Mouse (Mus musculus) heart, embryonic 11.5 days (tissue): ENCODE results near the gene Rnf151. TPM values are rescaled to one million over a fixed set of nuclear protein-coding genes. Genes with fewer than 3 reads are reported as not detected.
"Not testable (repeated sequence)": the region's sequence is repeated elsewhere in the genome, so short reads cannot be mapped to it uniquely, and the experiment has no call there.

Experiments used
- ATAC-seq: fragments of 200-750 bp; cut with Nextera tagmentation; replicated peaks from 2 replicates; pipeline ENCODE4 v1.8.0; 2017; ENCODE audit warnings: moderate library complexity; ENCODE audit not compliant: insufficient number of reproducible peaks, low FRiP score, low TSS enrichment
- H3K27ac ChIP-seq: fragments of 300-500 bp; sonication (generic); 2 replicates; pipeline ENCODE4 v1.5.1; 2014; ENCODE audit warnings: mild to moderate bottlenecking, low read depth, low read length
- H3K27me3 ChIP-seq: fragments of 300-500 bp; sonication (generic); 2 replicates; pipeline ENCODE4 v1.6.1; 2014; ENCODE audit warnings: mild to moderate bottlenecking, low read length, mixed read lengths; ENCODE audit not compliant: control insufficient read depth, insufficient read depth
- H3K36me3 ChIP-seq: fragments of 300-500 bp; sonication (generic); 2 replicates; pipeline ENCODE4 v1.6.1; 2014; ENCODE audit warnings: mild to moderate bottlenecking, low read length, moderate library complexity, mixed read lengths; ENCODE audit not compliant: control insufficient read depth, insufficient read depth
- H3K4me1 ChIP-seq: fragments of 300-500 bp; sonication (generic); 2 replicates; pipeline ENCODE4 v1.6.1; 2014; ENCODE audit warnings: low read length; ENCODE audit not compliant: control insufficient read depth, insufficient read depth
- H3K4me2 ChIP-seq: fragments of 300-500 bp; sonication (generic); 2 replicates; pipeline ENCODE4 v1.6.1; 2014; ENCODE audit warnings: mild to moderate bottlenecking, moderate library complexity
- H3K4me3 ChIP-seq: fragments of 300-500 bp; sonication (generic); 2 replicates; pipeline ENCODE4 v1.5.1; 2014; ENCODE audit warnings: low read depth, low read length
- H3K9ac ChIP-seq: fragments of 300-500 bp; sonication (generic); 2 replicates; pipeline ENCODE4 v1.6.1; 2014; ENCODE audit warnings: mild to moderate bottlenecking, low read depth, low read length, moderate library complexity
- H3K9me3 ChIP-seq: fragments of 300-500 bp; sonication (generic); replicated peaks from 2 replicates; pipeline ENCODE4 v1.6.1; 2016; ENCODE audit warnings: low read length; ENCODE audit not compliant: control insufficient read depth
- WGBS: fragments of 180-500 bp; shearing (Covaris S2); extraction: QIAGEN DNeasy Blood & Tissue Kit; methylation state at CpG from one replicate; pipeline ENCODE4 v1.1.7; 2014; ENCODE audit not compliant: insufficient replicate concordance; 5-methylcytosine and 5-hydroxymethylcytosine counted together
- polyA plus RNA-seq: library from polyadenylated mRNA; unstranded; fragments of >200 nt; fragmentation: Nextera tagmentation; extraction: Ambion mirVana; gene quantifications from 2 replicates; pipeline ENCODE4 v1.2.1, GENCODE M21; 2014

Rnf151 gene
- polyA plus RNA-seq, 1 experiment from 2014 or later, result not detected

DNA sequence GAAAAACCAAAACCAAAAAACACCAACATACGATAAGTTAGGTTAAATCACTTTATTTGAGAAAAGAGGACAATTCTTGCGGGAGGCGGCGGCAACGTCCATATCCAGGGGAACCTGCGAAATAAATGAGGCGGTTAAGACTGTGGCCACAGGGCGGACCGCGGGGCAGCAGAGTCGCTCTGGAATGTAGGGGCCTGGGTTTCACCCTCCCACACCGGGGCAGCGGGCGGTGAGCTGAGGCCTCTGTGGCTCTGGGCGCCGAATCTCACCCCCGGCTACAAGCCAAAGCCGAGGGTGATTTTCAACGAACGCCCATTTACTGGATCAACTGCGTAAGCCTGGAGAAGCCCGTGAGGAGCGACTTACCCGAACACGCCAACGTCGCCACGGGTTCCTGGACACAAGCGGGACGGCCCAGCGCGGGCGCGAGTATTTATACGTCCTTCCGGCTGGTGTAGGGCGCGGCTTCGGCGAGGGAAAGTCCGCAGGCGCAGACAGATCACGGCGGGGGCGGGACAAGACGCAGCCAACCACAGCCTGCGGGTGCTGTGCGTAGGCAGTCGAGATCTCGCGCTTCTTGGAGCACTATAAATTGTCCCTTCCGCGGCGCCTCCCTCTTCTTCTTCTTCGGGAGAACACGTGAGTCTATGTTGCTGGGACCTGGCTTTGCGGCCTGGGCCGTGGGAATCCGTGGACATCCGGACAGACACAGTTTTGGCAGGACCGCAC, 1.8 kb upstream of the Rnf151 start:
- peak overlapping the region; percentile 89 for H3K9ac ChIP-seq
- H3K27me3 ChIP-seq, result no peaks in the 10 kb centered on the region
- ATAC-seq, result peak; percentile 96
- WGBS, result under 1% methylated on average over 61 of the region's 61 CpGs
- H3K4me3 ChIP-seq, result peak overlapping the region; percentile 72
- peaks cover 23% of the 10 kb centered on the region for H3K4me1 ChIP-seq
- peak overlapping the region; percentile 84 for H3K27ac ChIP-seq
- H3K9me3 ChIP-seq, result no peaks in the 10 kb centered on the region
- H3K4me2 ChIP-seq, result peak overlapping the region; percentile 88
- H3K36me3 ChIP-seq, result peaks cover 17% of the 10 kb centered on the region

DNA sequence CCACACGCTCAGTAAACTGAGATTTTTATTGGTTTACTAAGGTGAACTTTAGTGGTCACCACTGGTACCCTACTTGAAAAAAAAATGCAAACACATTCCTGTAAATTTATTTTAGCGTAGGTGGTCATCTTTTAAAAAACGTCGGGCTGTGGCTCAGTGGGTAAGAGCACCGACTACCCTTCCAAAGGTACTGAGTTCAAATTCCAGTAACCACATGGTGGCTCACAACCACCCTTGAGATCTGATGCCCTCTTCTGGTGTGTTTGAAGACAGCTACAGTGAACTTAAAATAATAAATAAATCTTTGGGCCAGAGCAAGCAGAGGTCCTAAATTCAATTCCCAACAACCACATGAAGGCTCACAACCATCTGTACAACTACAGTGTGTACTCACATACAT, 1.1 kb upstream of the Rnf151 start:
- H3K27ac ChIP-seq, H3K27me3 ChIP-seq, ATAC-seq, H3K9me3 ChIP-seq: not testable (repeated sequence)
- Histone ChIP-seq H3K4me1 (peaks cover 23% of the 10 kb centered on the region), H3K36me3 (peaks cover 17% of the 10 kb centered on the region), H3K9ac (peak overlapping the region; percentile 89), H3K4me3 (peak overlapping the region; percentile 72), H3K4me2 (peak overlapping the region; percentile 88)
- 56% methylated on average over 5 of the region's 5 CpGs for WGBS

DNA sequence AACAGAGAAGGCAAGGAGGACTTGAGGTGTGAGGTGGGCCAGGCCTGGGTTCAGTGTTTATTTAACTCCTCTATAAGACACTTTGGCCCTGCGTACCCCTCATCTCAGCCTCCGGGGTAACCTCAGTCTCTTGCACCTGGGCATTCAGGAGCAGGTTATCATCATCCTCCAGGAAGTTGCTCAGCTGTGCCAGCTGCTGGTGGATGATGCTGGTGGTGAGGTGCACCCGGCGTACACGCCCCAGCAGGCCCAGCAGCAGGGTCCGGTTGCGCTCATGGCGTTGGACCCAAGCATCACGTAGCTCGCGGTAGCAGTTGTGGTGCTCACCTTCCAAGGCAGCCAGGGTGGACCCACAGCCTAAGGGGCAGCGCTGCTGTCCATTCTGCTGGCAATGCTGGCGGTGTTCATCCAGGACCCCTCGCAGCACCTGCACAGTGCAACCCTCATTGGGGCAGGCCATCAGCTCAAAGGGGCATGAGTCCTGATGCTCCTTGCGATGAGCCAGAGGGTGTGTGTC, 1.6 kb downstream of the Rnf151 start:
- Histone ChIP-seq H3K36me3 (peaks cover 6% of the 10 kb centered on the region), H3K27ac (no peak overlapping the region), H3K4me1 (peaks cover under 1% of the 10 kb centered on the region), H3K9ac (no peak overlapping the region), H3K9me3 (no peaks in the 10 kb centered on the region), H3K4me2 (no peak overlapping the region), H3K27me3 (no peaks in the 10 kb centered on the region), H3K4me3 (no peak overlapping the region)
- ATAC-seq, result no peak
- WGBS, result 90% methylated on average over 15 of the region's 15 CpGs

DNA sequence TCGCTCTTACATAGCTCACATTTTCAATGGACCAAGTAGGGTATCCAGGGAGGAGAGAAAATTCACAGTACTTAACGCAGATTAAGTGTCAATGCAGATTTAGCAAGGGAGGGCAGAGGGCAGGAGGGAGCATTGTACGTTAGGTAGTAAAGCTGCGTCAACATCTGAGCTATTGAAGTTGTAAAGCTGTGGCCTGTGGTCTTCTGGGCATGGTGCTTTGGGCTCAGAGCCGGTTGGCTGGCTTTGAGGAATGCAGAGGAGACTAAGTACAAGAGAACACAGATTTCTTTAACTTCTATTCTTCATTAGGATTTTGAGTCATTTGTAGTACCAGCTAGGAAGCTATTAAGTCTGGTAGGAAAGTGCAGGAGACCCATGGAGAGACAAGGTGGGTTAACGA, 2.3 kb downstream of the Rnf151 start:
- Histone ChIP-seq H3K9me3 (no peaks in the 10 kb centered on the region), H3K9ac (no peak overlapping the region), H3K36me3 (peaks cover 5% of the 10 kb centered on the region; the same call in 1 of the 2 replicates), H3K4me3 (no peak overlapping the region), H3K4me2 (no peak overlapping the region), H3K27ac (no peak overlapping the region), H3K4me1 (no peaks in the 10 kb centered on the region), H3K27me3 (no peaks in the 10 kb centered on the region)
- ATAC-seq, result no peak
- 82% methylated on average over 6 of the region's 6 CpGs for WGBS

DNA sequence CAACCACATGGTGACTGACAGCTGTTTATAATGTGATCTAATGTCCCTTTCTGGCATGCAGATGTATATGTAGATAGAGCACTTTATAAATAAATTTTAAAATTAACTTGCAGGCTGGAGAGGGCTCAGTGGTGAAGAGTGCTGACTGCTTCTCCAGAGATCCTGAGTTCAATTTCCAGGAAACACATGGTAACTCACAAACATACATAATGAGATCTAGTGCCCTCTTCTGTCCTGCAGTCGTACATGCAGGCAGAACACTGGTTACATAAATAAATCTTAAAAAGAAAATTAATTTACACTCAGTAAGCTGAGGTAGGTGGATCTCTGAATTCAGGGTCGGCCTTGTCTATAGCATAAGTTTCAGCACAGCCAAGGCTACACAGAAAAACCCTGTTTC, 9.2 kb downstream of the Rnf151 start:
- Histone ChIP-seq H3K36me3 (peaks cover 11% of the 10 kb centered on the region), H3K9ac (no peak overlapping the region), H3K27me3 (no peaks in the 10 kb centered on the region), H3K4me1 (peaks cover 9% of the 10 kb centered on the region), H3K4me2 (peak overlapping the region; percentile 84), H3K27ac (no peak overlapping the region), H3K4me3 (peak overlapping the region; percentile 81; the same call in 1 of the 2 replicates), H3K9me3 (no peaks in the 10 kb centered on the region)
- WGBS, result 32% methylated on average over 2 of the region's 2 CpGs
- ATAC-seq, result no peak

DNA sequence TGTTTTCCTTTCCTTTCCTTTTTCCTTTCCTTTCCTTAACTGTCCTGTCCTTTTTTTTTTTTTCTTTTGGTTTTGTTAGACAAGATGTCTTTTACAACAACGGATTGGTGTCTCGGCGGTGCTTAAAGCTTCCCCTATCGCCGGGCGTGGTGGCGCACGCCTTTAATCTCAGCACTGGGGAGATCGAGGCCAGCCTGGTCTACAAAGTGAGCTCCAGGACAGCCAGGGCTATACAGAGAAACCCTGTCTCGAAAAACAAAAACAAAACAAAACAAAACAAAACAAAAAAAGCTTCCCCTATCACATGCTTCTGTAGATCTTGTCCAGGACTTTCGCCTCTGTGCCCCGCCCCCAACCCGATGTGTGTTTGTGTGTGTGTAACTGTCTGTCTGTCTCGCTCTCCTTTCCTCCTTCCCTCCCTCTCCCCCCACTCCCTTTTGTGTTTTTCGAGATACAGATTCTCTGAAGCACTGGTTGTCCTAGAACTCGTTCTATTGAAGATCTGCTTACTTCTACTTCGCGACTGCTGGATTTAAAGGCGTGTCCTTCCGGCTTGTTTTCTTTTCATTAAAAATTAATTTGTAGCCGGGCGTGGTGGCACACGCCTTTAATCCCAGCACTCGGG, 9.9 kb downstream of the Rnf151 start:
- Histone ChIP-seq H3K9ac (peak overlapping the region; percentile 86), H3K4me3 (peak overlapping the region; percentile 81), H3K27me3 (no peaks in the 10 kb centered on the region), H3K4me2 (peak overlapping the region; percentile 84), H3K9me3 (no peaks in the 10 kb centered on the region), H3K36me3 (peaks cover 13% of the 10 kb centered on the region), H3K27ac (peak overlapping the region; percentile 84), H3K4me1 (peaks cover 9% of the 10 kb centered on the region)
- no peak for ATAC-seq
- 6% methylated on average over 24 of the region's 24 CpGs for WGBS

DNA sequence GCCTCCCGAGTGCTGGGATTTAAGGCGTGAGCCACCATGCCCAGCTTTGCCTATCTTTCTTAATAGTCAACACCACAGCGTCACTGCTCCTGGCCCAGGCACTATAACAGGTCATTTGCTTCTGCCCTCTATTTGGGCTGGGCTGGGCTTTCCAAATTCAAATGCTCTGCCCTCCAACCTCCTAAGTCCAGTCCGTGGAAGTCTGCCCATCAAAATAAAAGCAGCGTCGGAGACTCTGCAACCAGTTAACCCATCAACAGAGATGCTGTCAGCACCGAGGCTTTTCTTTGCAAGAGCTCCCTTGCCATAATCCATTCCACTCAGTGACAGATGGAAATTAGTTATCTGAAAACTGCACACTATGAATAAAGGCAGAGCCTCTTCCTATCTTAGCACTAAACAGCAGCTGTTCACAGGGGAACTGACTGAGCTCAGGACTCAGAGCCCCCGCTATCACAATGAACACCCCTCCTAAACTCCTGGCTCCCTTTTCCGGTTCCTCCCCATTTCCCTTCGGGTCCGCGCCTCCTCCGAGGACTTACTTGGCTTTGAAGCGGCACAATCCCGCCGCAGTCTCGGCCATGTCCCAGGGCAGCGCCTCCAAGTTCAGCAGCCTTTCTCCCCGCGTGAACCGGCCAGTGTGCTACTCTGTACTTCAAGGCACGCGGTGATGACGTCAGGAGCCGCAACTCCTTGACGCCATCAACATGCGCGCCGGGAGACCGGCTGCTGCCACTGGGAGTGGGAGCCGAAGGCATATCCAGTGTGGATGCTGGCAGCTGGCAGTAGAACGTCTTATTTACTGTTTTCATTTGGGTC, 10.7 kb downstream of the Rnf151 start, which contains the start of gene Tbl3:
Gene Tbl3 (minus strand): TSS at position 679 of the 819 bp plus-strand sequence.
- peak within 1 kb of the TSS; percentile 86 for H3K9ac ChIP-seq
- no peaks in the 10 kb centered on the region for H3K9me3 ChIP-seq
- H3K27ac ChIP-seq, result peak within 1 kb of the TSS; percentile 84
- H3K27me3 ChIP-seq, result no peaks in the 10 kb centered on the region
- peaks cover 9% of the 10 kb centered on the region for H3K4me1 ChIP-seq
- 3% methylated on average over 32 of the region's 32 CpGs for WGBS
- H3K36me3 ChIP-seq, result peaks cover 17% of the 10 kb centered on the region
- H3K4me2 ChIP-seq, result peak within 1 kb of the TSS; percentile 84
- H3K4me3 ChIP-seq, result peak within 1 kb of the TSS; percentile 81
- peak; percentile 81 for ATAC-seq

DNA sequence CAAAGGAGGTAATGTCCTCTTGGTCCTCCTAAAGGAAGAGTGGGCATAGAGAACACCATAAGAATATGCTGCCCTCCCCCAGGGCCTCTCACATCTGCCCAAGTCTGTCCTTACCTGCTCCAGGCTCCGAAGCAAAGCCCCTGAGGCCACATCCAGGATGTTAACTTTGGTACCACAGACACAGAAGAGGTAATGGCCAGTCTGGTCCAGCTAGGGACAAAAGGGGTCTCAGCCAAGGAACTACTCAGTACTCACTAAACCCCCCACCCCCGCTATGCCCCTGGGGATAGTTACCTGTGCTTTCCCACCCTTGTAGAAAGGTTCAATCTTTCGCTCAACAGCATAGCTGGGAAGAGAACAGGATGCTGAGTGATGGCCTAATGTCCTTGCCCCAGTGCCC, 12.0 kb downstream of the Rnf151 start:
- H3K4me2 ChIP-seq, result no peak overlapping the region
- ATAC-seq, result no peak
- H3K9me3 ChIP-seq, result no peaks in the 10 kb centered on the region
- no peak overlapping the region for H3K27ac ChIP-seq
- H3K27me3 ChIP-seq, result no peaks in the 10 kb centered on the region
- H3K4me3 ChIP-seq, result no peak overlapping the region
- peaks cover 29% of the 10 kb centered on the region for H3K36me3 ChIP-seq
- peaks cover 9% of the 10 kb centered on the region for H3K4me1 ChIP-seq
- 90% methylated on average over 3 of the region's 3 CpGs for WGBS
- H3K9ac ChIP-seq, result no peak overlapping the region
